Mouse (Mus musculus): Measurements from ENCODE around the gene Dnajc11. TPM values are rescaled to one million over a fixed set of nuclear protein-coding genes. Genes with fewer than 3 reads are reported as not detected.

The Dnajc11 gene
- total RNA-seq, 2 experiments from 2014 or later, result 86.2 to 94.5 TPM

DNA sequence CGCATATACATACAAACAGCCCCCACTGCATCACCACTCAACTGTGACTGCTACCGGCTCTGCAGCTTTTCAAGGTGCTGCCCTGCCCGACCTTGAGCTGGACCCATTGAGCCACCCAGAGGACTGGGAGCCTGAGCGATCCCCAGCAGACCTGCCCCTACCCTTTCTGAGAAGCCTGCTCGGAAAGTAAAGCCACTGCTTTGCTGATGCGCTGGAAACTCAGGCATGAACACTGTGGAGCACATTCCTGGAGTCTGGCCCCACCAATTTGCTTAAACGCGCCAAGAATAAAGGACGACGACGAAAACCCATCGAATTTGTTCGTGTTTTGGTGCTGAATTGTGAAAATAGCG lies 74.6 kb downstream of the Dnajc11 start:
- DNase-seq (ENCODE audit: low spot score in 2 of 2), result no peak

GRCm38 (mm10) chr4:152008622-152009075 lies 75.2 kb downstream of the Dnajc11 start, which contains the start of gene Klhl21:
TSS of gene Klhl21 (plus strand) at chr4:152008803.
- peak; percentile 80 to 87 for DNase-seq (ENCODE audit: low spot score in 2 of 2)

DNA sequence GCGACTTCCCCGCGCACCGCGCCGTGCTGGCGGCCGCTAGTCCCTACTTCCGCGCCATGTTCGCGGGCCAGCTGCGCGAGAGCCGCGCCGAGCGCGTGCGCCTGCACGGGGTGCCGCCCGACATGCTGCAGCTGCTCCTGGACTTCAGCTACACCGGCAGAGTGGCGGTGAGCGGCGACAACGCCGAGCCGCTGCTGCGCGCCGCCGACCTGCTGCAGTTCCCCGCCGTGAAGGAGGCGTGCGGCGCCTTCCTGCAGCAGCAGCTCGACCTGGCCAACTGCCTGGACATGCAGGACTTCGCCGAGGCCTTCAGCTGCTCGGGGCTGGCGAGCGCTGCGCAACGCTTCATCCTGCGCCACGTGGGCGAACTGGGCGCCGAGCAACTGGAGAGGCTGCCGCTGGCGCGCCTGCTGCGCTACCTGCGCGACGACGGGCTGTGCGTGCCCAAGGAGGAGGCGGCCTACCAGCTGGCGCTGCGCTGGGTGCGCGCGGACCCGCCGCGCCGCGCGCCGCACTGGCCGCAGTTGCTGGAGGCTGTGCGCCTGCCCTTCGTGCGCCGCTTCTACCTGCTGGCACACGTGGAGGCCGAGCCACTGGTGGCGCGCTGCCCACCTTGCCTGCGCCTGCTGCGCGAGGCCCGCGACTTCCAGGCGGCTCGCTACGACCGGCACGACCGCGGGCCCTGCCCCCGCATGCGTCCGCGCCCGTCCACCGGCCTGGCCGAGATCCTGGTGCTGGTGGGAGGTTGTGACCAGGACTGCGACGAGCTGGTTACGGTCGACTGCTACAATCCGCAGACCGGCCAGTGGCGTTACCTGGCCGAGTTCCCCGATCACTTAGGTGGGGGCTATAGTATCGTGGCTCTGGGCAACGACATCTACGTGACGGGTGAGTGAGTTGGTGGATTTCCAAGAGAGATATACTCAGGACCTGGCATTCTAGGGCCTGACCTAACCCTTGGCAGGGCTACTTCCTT lies 75.9 kb downstream of the Dnajc11 start:
- no peak for DNase-seq (ENCODE audit: low spot score in 2 of 2)

GRCm38 (mm10) chr4:152010091-152010706 lies 76.7 kb downstream of the Dnajc11 start:
- DNase-seq (ENCODE audit: low spot score in 2 of 2), result no peak

- DNase-seq (ENCODE audit: low spot score in 2 of 2), result no peak
Measured at GRCm38 (mm10) chr4:152010707-152011134, 77.2 kb downstream of the Dnajc11 start.

- no peak for DNase-seq (ENCODE audit: low spot score in 2 of 2)
Measured at GRCm38 (mm10) chr4:152011171-152011760, 77.8 kb downstream of the Dnajc11 start.

GRCm38 (mm10) chr4:152012109-152012508 lies 78.6 kb downstream of the Dnajc11 start:
- DNase-seq (ENCODE audit: low spot score in 2 of 2), result no peak

- no peak for DNase-seq (ENCODE audit: low spot score in 2 of 2)
Measured at GRCm38 (mm10) chr4:152013036-152013813, 79.7 kb downstream of the Dnajc11 start.

DNA sequence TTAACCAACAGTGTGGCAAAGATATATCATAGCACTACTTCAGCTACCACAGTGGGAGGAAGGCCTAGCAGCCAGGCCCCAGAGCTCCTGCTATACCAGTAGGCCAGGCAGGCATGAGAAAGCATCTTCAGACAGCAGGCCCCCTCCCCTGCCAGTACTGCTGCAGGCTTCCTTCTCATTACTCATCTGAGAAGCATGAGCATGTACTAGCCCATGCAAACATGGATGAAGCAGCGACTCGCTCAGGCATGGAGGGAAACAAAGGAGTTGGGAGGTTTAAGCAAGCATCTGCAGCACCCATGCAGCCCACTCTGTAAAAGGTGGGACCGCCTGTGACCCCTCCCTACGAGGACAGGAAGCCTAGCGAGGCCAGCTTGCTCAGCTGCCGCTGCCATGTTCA lies 85.6 kb downstream of the Dnajc11 start:
- DNase-seq (ENCODE audit: low spot score in 2 of 2), result no peak

GRCm38 (mm10) chr4:152020024-152020423 lies 86.5 kb downstream of the Dnajc11 start:
- DNase-seq (ENCODE audit: low spot score in 2 of 2), result no peak

GRCm38 (mm10) chr4:152021568-152022097 lies 88.1 kb downstream of the Dnajc11 start:
- no peak for DNase-seq (ENCODE audit: low spot score in 2 of 2)

DNA sequence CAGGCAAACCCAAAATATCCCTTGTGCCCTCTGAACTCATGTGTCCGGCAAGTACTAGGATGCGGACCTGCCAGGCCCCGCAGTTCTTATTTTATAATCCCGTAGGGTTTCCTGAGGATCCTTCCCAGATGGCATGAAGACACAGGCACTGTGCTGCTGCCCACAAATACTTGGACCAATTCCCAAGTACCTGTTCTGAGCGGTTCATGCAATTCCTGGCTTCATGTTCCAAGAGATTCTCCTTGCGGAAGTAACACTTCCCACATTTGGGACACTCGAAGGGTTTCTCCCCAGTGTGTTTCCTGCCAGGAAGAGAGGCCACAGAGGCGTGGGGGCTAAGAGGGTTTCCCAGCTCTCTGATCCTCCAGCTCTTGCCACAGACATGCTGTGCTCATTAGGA lies 89.0 kb downstream of the Dnajc11 start:
- DNase-seq (ENCODE audit: low spot score in 2 of 2), result no peak

DNA sequence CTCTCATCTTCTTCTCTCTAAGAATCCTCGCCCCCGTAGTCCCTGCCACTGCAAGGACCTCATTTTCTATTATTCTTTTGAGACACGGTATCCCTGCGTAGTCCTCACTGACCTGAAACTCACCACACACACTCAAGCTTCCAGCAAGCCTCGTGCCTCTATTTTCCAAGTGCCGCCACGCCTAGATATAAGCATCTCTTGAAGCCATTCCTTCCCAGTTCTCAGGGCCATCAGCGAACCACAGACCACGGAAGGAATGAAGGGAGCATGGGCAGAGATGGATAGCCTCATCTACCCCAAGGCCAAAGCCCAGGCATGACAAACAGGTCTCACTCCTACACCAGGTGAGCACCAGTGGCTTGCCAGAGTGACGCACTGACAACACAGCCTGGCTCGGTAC lies 91.0 kb downstream of the Dnajc11 start:
- no peak for DNase-seq (ENCODE audit: low spot score in 2 of 2)

GRCm38 (mm10) chr4:152026751-152027508 lies 93.4 kb downstream of the Dnajc11 start:
- no peak for DNase-seq (ENCODE audit: low spot score in 2 of 2)

- DNase-seq (ENCODE audit: low spot score in 2 of 2), result peak; percentile 85 to 96
Measured at GRCm38 (mm10) chr4:152027524-152027923, 94.0 kb downstream of the Dnajc11 start, which contains the start of gene Zbtb48. TSS of gene Zbtb48 (minus strand) at chr4:152027671.

DNA sequence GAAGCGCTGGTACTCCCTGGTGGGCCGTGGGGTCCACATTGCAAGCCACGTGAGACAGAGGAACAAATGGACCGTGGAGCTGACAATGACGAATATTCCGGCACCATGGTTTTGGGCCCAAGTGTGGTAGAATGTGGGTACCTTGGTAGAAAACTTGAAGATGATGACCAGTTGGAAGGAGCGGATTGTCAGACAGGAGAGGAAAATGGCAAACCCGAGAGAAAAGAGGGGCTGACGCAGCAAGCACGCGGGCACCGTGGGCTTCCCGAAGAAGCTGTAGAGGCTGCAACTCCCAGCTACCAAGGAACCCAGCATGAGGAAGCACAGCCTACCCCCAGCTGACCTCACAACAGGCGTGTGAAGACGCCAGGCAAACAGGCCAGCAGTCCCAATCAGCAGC lies 95.0 kb downstream of the Dnajc11 start:
- no peak for DNase-seq (ENCODE audit: low spot score in 2 of 2)

- no peak for DNase-seq (ENCODE audit: low spot score in 2 of 2)
Measured at GRCm38 (mm10) chr4:152029087-152029486, 95.6 kb downstream of the Dnajc11 start.

DNA sequence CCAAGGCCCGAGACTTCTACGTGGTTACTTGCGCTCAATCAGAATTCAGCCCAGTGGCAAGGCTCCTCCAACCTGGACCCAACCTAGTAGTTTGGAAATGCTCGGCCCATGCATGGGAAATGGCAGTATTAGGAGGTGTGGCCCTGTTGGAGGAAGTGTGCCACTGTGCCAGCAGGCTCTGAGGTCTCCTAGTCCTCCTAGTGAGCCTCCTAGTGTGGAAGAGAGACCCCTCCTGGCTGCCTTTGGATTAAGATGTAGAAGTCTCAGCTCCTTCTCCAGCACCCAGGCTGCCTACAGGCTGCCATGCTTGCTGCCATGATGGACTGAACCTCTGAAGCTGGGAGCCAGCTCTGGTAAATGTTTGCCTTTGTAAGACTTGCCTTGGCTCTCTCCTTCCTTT lies 96.5 kb downstream of the Dnajc11 start:
- no peak for DNase-seq (ENCODE audit: low spot score in 2 of 2)

Data from adrenal gland, postnatal 4 days (tissue).